Mouse (Mus musculus) hindbrain, embryonic 11.5 days (tissue): ENCODE results near the gene Hmga1b. TPM values are rescaled to one million over a fixed set of nuclear protein-coding genes. Genes with fewer than 3 reads are reported as not detected.
"Not testable (repeated sequence)": the region's sequence is repeated elsewhere in the genome, so short reads cannot be mapped to it uniquely, and the experiment has no call there.

ENCODE experiments used
- ATAC-seq: fragments of 200-750 bp; cut with Nextera tagmentation; 2 replicates; pipeline ENCODE4 v1.8.0; 2017; ENCODE audit warnings: mild to moderate bottlenecking, moderate TSS enrichment, moderate library complexity; ENCODE audit not compliant: low FRiP score
- DNase-seq: peaks from one replicate; pipeline ENCODE4 v3.0.0-alpha.2; 2015; ENCODE audit warnings: low spot score
- H3K27ac ChIP-seq: fragments of 300-500 bp; sonication (generic); 2 replicates; pipeline ENCODE4 v1.5.1; 2014; ENCODE audit warnings: mild to moderate bottlenecking, low read depth, low read length
- H3K27me3 ChIP-seq: fragments of 300-500 bp; sonication (generic); 2 replicates; pipeline ENCODE4 v1.6.1; 2014; ENCODE audit warnings: mild to moderate bottlenecking, low read length, moderate library complexity, mixed read lengths; ENCODE audit not compliant: control insufficient read depth, insufficient read depth
- H3K36me3 ChIP-seq: fragments of 300-500 bp; sonication (generic); 2 replicates; pipeline ENCODE4 v1.6.1; 2014; ENCODE audit warnings: mild to moderate bottlenecking, low read length, moderate library complexity, mixed read lengths; ENCODE audit not compliant: control insufficient read depth, insufficient read depth
- H3K4me1 ChIP-seq: fragments of 300-500 bp; sonication (generic); replicated peaks from 2 replicates; pipeline ENCODE4 v1.6.1; 2014; ENCODE audit warnings: low read length, mixed read lengths; ENCODE audit not compliant: control insufficient read depth, insufficient read depth
- H3K4me2 ChIP-seq: fragments of 300-500 bp; sonication (generic); replicated peaks from 2 replicates; pipeline ENCODE4 v1.6.1; 2014; ENCODE audit warnings: mild to moderate bottlenecking, low read depth, low read length
- H3K4me3 ChIP-seq: fragments of 300-500 bp; sonication (generic); 2 replicates; pipeline ENCODE4 v1.5.1; 2014; ENCODE audit warnings: low read depth, low read length
- H3K9ac ChIP-seq: fragments of 300-500 bp; sonication (generic); 2 replicates; pipeline ENCODE4 v1.6.1; 2014; ENCODE audit warnings: low read depth, low read length
- H3K9me3 ChIP-seq: fragments of 300-500 bp; sonication (generic); 2 replicates; pipeline ENCODE4 v1.6.1; 2016; ENCODE audit warnings: low read length; ENCODE audit not compliant: control insufficient read depth
- WGBS: fragments of 180-500 bp; shearing (Covaris S2); extraction: QIAGEN DNeasy Blood & Tissue Kit; methylation state at CpG from one replicate; pipeline ENCODE4 v1.1.7; 2014; 5-methylcytosine and 5-hydroxymethylcytosine counted together
- polyA plus RNA-seq: library from polyadenylated mRNA; unstranded; fragments of >200 nt; fragmentation: Nextera tagmentation; extraction: Ambion mirVana; gene quantifications from 2 replicates; pipeline ENCODE4 v1.2.1, GENCODE M21; 2014

Hmga1b gene
- 5.6 and 7.0 TPM in 2 replicates for polyA plus RNA-seq

- not testable (repeated sequence) for H3K27me3 ChIP-seq, H3K4me3 ChIP-seq, ATAC-seq, H3K27ac ChIP-seq, H3K4me1 ChIP-seq, H3K36me3 ChIP-seq, H3K9me3 ChIP-seq, H3K4me2 ChIP-seq, DNase-seq, H3K9ac ChIP-seq
- 27% methylated on average over 14 of the region's 14 CpGs for WGBS
These were observed at the start of gene Hmga1b for GRCm38 (mm10) chr11:120762672-120763041. TSS of gene Hmga1b (plus strand) at chr11:120762794.

- peaks cover 5% of the 10 kb centered on the region; the same call in 1 of the 2 replicates for H3K36me3 ChIP-seq
These were observed 48.7 kb upstream of the Hmga1b start, which contains the start of the genes Cenpx and Lrrc45 for GRCm38 (mm10) chr11:120713580-120714518. TSS of gene Cenpx (minus strand) at chr11:120713738. TSS of gene Lrrc45 (plus strand) at chr11:120713925.

GRCm38 (mm10) chr11:120714546-120714945 is 48.0 kb upstream of the Hmga1b start:
- peaks cover 11% of the 10 kb centered on the region for H3K4me1 ChIP-seq
- ATAC-seq (no peak), DNase-seq (no peak)
- H3K27me3 ChIP-seq: no peaks in the 10 kb centered on the region
- WGBS: 68% methylated on average over 10 of the region's 10 CpGs
- peak overlapping the region; percentile 94 for H3K4me2 ChIP-seq
- peak overlapping the region; percentile 83 for H3K9ac ChIP-seq
- peaks cover 5% of the 10 kb centered on the region; the same call in 1 of the 2 replicates for H3K36me3 ChIP-seq
- H3K4me3 ChIP-seq: peak overlapping the region; percentile 53
- no peaks in the 10 kb centered on the region for H3K9me3 ChIP-seq
- H3K27ac ChIP-seq: no peak overlapping the region

More at GRCm38 (mm10) chr11:120713580-120714518, 48.7 kb upstream of the Hmga1b start, which contains the start of the genes Cenpx and Lrrc45:
- WGBS: 3% methylated on average over 53 of the region's 53 CpGs
- Histone ChIP-seq H3K9ac (peak within 1 kb of the TSS; percentile 83), H3K9me3 (no peaks in the 10 kb centered on the region), H3K27ac (peak within 1 kb of the TSS; percentile 43; the same call in 1 of the 2 replicates), H3K27me3 (no peaks in the 10 kb centered on the region), H3K4me1 (peaks cover 11% of the 10 kb centered on the region), H3K4me2 (peak within 1 kb of the TSS; percentile 94), H3K4me3 (peak within 1 kb of the TSS; percentile 53)
- ATAC-seq (peak; percentile 95), DNase-seq (peak; percentile 97)

GRCm38 (mm10) chr11:120715131-120715530 is 47.5 kb upstream of the Hmga1b start:
- H3K9ac ChIP-seq: no peak overlapping the region
- no peak overlapping the region for H3K27ac ChIP-seq
- WGBS: 90% methylated on average over 9 of the region's 9 CpGs
- H3K36me3 ChIP-seq: peaks cover 5% of the 10 kb centered on the region; the same call in 1 of the 2 replicates
- no peak overlapping the region for H3K4me3 ChIP-seq
- DNase-seq (no peak), ATAC-seq (no peak)
- no peaks in the 10 kb centered on the region for H3K27me3 ChIP-seq
- H3K4me2 ChIP-seq: no peak overlapping the region
- peaks cover 11% of the 10 kb centered on the region for H3K4me1 ChIP-seq
- H3K9me3 ChIP-seq: no peaks in the 10 kb centered on the region

GRCm38 (mm10) chr11:120719242-120719641 is 43.4 kb upstream of the Hmga1b start:
- Histone ChIP-seq H3K4me2 (no peak overlapping the region), H3K9me3 (no peaks in the 10 kb centered on the region), H3K4me1 (peaks cover 15% of the 10 kb centered on the region), H3K9ac (no peak overlapping the region), H3K36me3 (peaks cover 5% of the 10 kb centered on the region; the same call in 1 of the 2 replicates), H3K27me3 (peaks cover 2% of the 10 kb centered on the region), H3K27ac (no peak overlapping the region), H3K4me3 (no peak overlapping the region)
- DNase-seq (no peak), ATAC-seq (no peak)
- 87% methylated on average over 9 of the region's 9 CpGs for WGBS

GRCm38 (mm10) chr11:120719841-120720376 is 42.7 kb upstream of the Hmga1b start:
- no peak for DNase-seq
- WGBS: 89% methylated on average over 13 of the region's 13 CpGs
- no peaks in the 10 kb centered on the region for H3K9me3 ChIP-seq
- H3K27ac ChIP-seq: no peak overlapping the region
- H3K4me3 ChIP-seq: no peak overlapping the region
- peaks cover 10% of the 10 kb centered on the region for H3K4me1 ChIP-seq
- no peak overlapping the region for H3K4me2 ChIP-seq
- H3K36me3 ChIP-seq: peaks cover 5% of the 10 kb centered on the region; the same call in 1 of the 2 replicates
- H3K27me3 ChIP-seq: peaks cover 2% of the 10 kb centered on the region
- ATAC-seq: no peak
- no peak overlapping the region for H3K9ac ChIP-seq

- peaks cover 10% of the 10 kb centered on the region for H3K4me1 ChIP-seq
- H3K27me3 ChIP-seq: peaks cover 2% of the 10 kb centered on the region
- 12% methylated on average over 17 of the region's 17 CpGs for WGBS
- no peak overlapping the region for H3K27ac ChIP-seq
- peak overlapping the region; percentile 88 for H3K4me2 ChIP-seq
- H3K36me3 ChIP-seq: peaks cover 5% of the 10 kb centered on the region; the same call in 1 of the 2 replicates
- DNase-seq (peak; percentile 95), ATAC-seq (peak; percentile 46; the same call in 1 of the 2 replicates)
- H3K9ac ChIP-seq: peak overlapping the region; percentile 72
- no peaks in the 10 kb centered on the region for H3K9me3 ChIP-seq
- H3K4me3 ChIP-seq: peak overlapping the region; percentile 52
These were observed 42.1 kb upstream of the Hmga1b start for GRCm38 (mm10) chr11:120720450-120720849.

GRCm38 (mm10) chr11:120721124-120722066 is 41.2 kb upstream of the Hmga1b start, which contains the start of gene Rac3:
TSS of gene Rac3 (plus strand) at chr11:120721470.
- Histone ChIP-seq H3K36me3 (peaks cover 5% of the 10 kb centered on the region; the same call in 1 of the 2 replicates), H3K9ac (peak within 1 kb of the TSS; percentile 72), H3K9me3 (no peaks in the 10 kb centered on the region), H3K27ac (no peak within 1 kb of the TSS; the same call in 1 of the 2 replicates), H3K4me1 (peaks cover 10% of the 10 kb centered on the region), H3K4me3 (peak within 1 kb of the TSS; percentile 52), H3K27me3 (peaks cover 2% of the 10 kb centered on the region), H3K4me2 (peak within 1 kb of the TSS; percentile 88)
- 1% methylated on average over 87 of the region's 90 CpGs for WGBS
- DNase-seq: peak; percentile 87
- peak; percentile 83 for ATAC-seq
